Mouse (Mus musculus): ENCODE data around the gene Hmg20a. TPM values are rescaled to one million over a fixed set of nuclear protein-coding genes. Genes with fewer than 3 reads are reported as not detected.
A peak's percentile ranks its signal among the peaks of the same experiment; 100 is the strongest.

Hmg20a gene
- total and polyA plus RNA-seq, 2 experiments from 2014 or later: 30.1 to 34.3 TPM

GRCm38 (mm10) chr9:56533916-56534315, 115.5 kb downstream of the Hmg20a start:
- Histone ChIP-seq H3K27me3 (ENCODE audit: control insufficient read depth, insufficient read depth, low read length) (no peaks in the 10 kb centered on the region), H3K9me3 (replicated peaks; ENCODE audit: control insufficient read depth, low read length) (no peaks in the 10 kb centered on the region), H3K4me1 (ENCODE audit: control insufficient read depth, insufficient read depth) (peaks cover 5% of the 10 kb centered on the region), H3K36me3 (replicated peaks; ENCODE audit: control insufficient read depth, insufficient read depth, low read length) (no peaks in the 10 kb centered on the region), H3K4me2 (ENCODE audit: low read depth, low read length) (no peak overlapping the region), H3K4me3 (ENCODE audit: low read depth, low read length) (no peak overlapping the region), H3K27ac (ENCODE audit: low read depth) (peak overlapping the region; percentile 55; the same call in 1 of the 2 replicates), H3K9ac (replicated peaks; ENCODE audit: low read depth, low read length) (no peak overlapping the region)
- 66% methylated on average over 9 of the region's 9 CpGs for WGBS
- DNase-seq (ENCODE audit: low spot score) (peak; percentile 46), ATAC-seq (ENCODE audit: insufficient read depth, low read depth) (peak; percentile 48)
- TF ChIP-seq CTCF (IDR thresholded peaks at IDR 0.05; ENCODE audit: low read depth) (no peak), EP300 (IDR thresholded peaks at IDR 0.05; ENCODE audit: low read depth) (no peak)

DNA sequence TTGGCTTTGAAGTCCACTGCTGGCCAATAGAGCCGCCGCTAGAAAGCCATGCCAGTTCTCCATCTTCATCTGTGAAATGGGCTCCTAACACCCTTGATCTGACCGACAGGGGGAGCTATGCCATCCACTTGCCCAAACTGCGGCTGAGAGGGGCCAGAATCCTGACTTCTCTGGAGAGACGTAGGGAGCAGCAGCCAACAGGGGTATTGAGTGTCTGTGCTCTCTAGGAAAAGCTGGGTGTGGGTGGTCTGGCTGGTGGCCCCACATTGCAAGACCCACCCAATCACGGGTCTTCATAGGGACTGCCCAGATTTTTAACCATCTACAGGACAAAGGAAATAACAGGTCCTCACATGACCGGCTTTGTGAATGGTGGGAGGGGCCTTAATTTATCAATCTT, 116.3 kb downstream of the Hmg20a start:
- Histone ChIP-seq H3K9ac (replicated peaks; ENCODE audit: low read depth, low read length) (no peak overlapping the region), H3K27me3 (ENCODE audit: control insufficient read depth, insufficient read depth, low read length) (no peaks in the 10 kb centered on the region), H3K4me1 (ENCODE audit: control insufficient read depth, insufficient read depth) (peaks cover 5% of the 10 kb centered on the region), H3K4me2 (ENCODE audit: low read depth, low read length) (no peak overlapping the region), H3K36me3 (replicated peaks; ENCODE audit: control insufficient read depth, insufficient read depth, low read length) (no peaks in the 10 kb centered on the region), H3K9me3 (replicated peaks; ENCODE audit: control insufficient read depth, low read length) (no peaks in the 10 kb centered on the region), H3K27ac (ENCODE audit: low read depth) (peak overlapping the region; percentile 55; the same call in 1 of the 2 replicates), H3K4me3 (ENCODE audit: low read depth, low read length) (no peak overlapping the region)
- peak; percentile 47; the same call in 1 of the 2 replicates for ATAC-seq (ENCODE audit: insufficient read depth, low read depth)
- no peak for TF ChIP-seq EP300 (IDR thresholded peaks at IDR 0.05; ENCODE audit: low read depth)
- TF ChIP-seq CTCF (IDR thresholded peaks at IDR 0.05; ENCODE audit: low read depth): no peak
- WGBS: 56% methylated on average over 7 of the region's 7 CpGs
- no peak for DNase-seq (ENCODE audit: low spot score)

- Histone ChIP-seq H3K9me3 (replicated peaks; ENCODE audit: control insufficient read depth, low read length) (no peaks in the 10 kb centered on the region), H3K4me3 (ENCODE audit: low read depth, low read length) (no peak overlapping the region), H3K9ac (replicated peaks; ENCODE audit: low read depth, low read length) (no peak overlapping the region), H3K27me3 (ENCODE audit: control insufficient read depth, insufficient read depth, low read length) (no peaks in the 10 kb centered on the region), H3K36me3 (replicated peaks; ENCODE audit: control insufficient read depth, insufficient read depth, low read length) (no peaks in the 10 kb centered on the region), H3K27ac (ENCODE audit: low read depth) (no peak overlapping the region; the same call in 1 of the 2 replicates), H3K4me1 (ENCODE audit: control insufficient read depth, insufficient read depth) (peaks cover 5% of the 10 kb centered on the region), H3K4me2 (ENCODE audit: low read depth, low read length) (peak overlapping the region; percentile 34; the same call in 1 of the 2 replicates)
- TF ChIP-seq EP300 (IDR thresholded peaks at IDR 0.05; ENCODE audit: low read depth): no peak
- no peak for TF ChIP-seq CTCF (IDR thresholded peaks at IDR 0.05; ENCODE audit: low read depth)
- peak; percentile 49; the same call in 1 of the 2 replicates for ATAC-seq (ENCODE audit: insufficient read depth, low read depth)
- DNase-seq (ENCODE audit: low spot score): no peak
- 19% methylated on average over 11 of the region's 11 CpGs for whole genome bisulfite sequencing
These were observed 117.0 kb downstream of the Hmg20a start for GRCm38 (mm10) chr9:56535361-56535760.

GRCm38 (mm10) chr9:56540051-56540450, 121.6 kb downstream of the Hmg20a start:
- H3K9me3 ChIP-seq (replicated peaks; ENCODE audit: control insufficient read depth, low read length): no peaks in the 10 kb centered on the region
- peaks cover 6% of the 10 kb centered on the region for H3K4me1 ChIP-seq (ENCODE audit: control insufficient read depth, insufficient read depth)
- H3K27ac ChIP-seq (ENCODE audit: low read depth): no peak overlapping the region
- WGBS: 55% methylated on average over 12 of the region's 12 CpGs
- no peak overlapping the region for H3K9ac ChIP-seq (replicated peaks; ENCODE audit: low read depth, low read length)
- DNase-seq (ENCODE audit: low spot score) (no peak), ATAC-seq (ENCODE audit: insufficient read depth, low read depth) (no peak)
- H3K4me3 ChIP-seq (ENCODE audit: low read depth, low read length): no peak overlapping the region
- TF ChIP-seq EP300 (IDR thresholded peaks at IDR 0.05; ENCODE audit: low read depth) (no peak), CTCF (IDR thresholded peaks at IDR 0.05; ENCODE audit: low read depth) (no peak)
- H3K36me3 ChIP-seq (replicated peaks; ENCODE audit: control insufficient read depth, insufficient read depth, low read length): no peaks in the 10 kb centered on the region
- no peaks in the 10 kb centered on the region for H3K27me3 ChIP-seq (ENCODE audit: control insufficient read depth, insufficient read depth, low read length)
- no peak overlapping the region for H3K4me2 ChIP-seq (ENCODE audit: low read depth, low read length)

DNA sequence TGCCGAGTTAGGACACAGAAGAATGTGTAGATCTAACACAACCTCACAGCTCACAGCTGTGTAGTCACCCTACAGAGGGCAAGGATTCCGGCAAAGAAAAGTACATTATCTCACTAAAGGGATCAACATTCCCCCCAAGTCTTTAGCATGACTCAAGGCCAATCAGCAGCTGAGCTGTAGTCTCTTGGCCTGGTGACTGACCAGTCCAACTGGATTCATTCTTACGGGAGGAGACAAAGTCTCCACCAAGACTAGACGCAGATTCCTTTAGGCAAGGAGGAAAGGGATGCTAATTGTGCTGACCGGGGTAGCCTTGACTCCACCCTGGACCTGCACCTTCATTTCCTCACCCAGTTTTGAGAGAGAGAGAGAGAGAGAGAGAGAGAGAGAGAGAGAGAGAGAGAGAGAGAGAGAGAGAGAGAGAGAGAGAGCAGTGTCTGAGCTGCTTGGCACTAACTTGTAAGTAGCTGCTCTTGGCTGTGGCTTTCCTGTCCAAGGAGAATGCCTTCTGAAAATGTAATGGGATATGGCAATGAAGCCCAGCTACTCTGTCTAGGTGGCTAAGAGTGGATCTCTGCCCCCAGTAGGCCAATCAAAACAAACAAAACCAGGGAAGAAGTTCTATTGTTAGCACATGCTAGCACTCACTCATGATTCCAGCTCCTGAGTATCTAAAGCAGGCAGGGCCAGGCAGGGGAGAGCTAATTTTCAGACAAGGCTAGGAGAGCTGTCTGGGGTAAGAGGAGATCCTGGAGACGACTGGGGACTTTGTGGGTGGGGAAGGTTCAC, 126.5 kb downstream of the Hmg20a start:
- Histone ChIP-seq H3K9me3 (replicated peaks; ENCODE audit: control insufficient read depth, low read length) (no peaks in the 10 kb centered on the region), H3K4me1 (ENCODE audit: control insufficient read depth, insufficient read depth) (peaks cover 6% of the 10 kb centered on the region), H3K27me3 (ENCODE audit: control insufficient read depth, insufficient read depth, low read length) (no peaks in the 10 kb centered on the region), H3K27ac (ENCODE audit: low read depth) (peak overlapping the region; percentile 46), H3K9ac (replicated peaks; ENCODE audit: low read depth, low read length) (no peak overlapping the region), H3K4me2 (ENCODE audit: low read depth, low read length) (no peak overlapping the region), H3K4me3 (ENCODE audit: low read depth, low read length) (no peak overlapping the region), H3K36me3 (replicated peaks; ENCODE audit: control insufficient read depth, insufficient read depth, low read length) (no peaks in the 10 kb centered on the region)
- TF ChIP-seq CTCF (IDR thresholded peaks at IDR 0.05; ENCODE audit: low read depth): no peak
- DNase-seq (ENCODE audit: low spot score): no peak
- 0 out of 2 replicates have a peak, but pooled peaks have one; percentile 39 for ATAC-seq (ENCODE audit: insufficient read depth, low read depth)
- 56% methylated on average over 6 of the region's 6 CpGs for WGBS

Other genes starting within 250 kb of the Hmg20a start
- gene Peak1, start 542 bp upstream of the Hmg20a start, total RNA-seq (2014; rRNA removed; ENCODE audit: low replicate concordance): 19.7 and 28.7 TPM in 2 replicates
- 7.3 and 8.1 TPM in 2 replicates for gene Peak1, start 542 bp upstream of the Hmg20a start, polyA plus RNA-seq (2015; fragmentation: Nextera tagmentation; extraction: Ambion mirVana)